Mouse (Mus musculus) neural tube, embryonic 14.5 days (tissue): ENCODE measurements around the gene Rab17. TPM values are rescaled to one million over a fixed set of nuclear protein-coding genes. Genes with fewer than 3 reads are reported as not detected.

ENCODE experiments used
- ATAC-seq: fragments of 200-750 bp; cut with Nextera tagmentation; 2 replicates; pipeline ENCODE4 v1.8.0; 2017; ENCODE audit warnings: low read depth, mild to moderate bottlenecking, moderate TSS enrichment, moderate library complexity
- H3K27ac ChIP-seq: fragments of 300-500 bp; sonication (generic); 2 replicates; pipeline ENCODE4 v1.5.1; 2014; ENCODE audit warnings: low read depth, mild to moderate bottlenecking, control low read depth, low read length, moderate library complexity, mixed read lengths
- H3K27me3 ChIP-seq: fragments of 300-500 bp; sonication (generic); 2 replicates; pipeline ENCODE4 v1.6.1; 2014; ENCODE audit warnings: low read length; ENCODE audit not compliant: control insufficient read depth, insufficient read depth
- H3K36me3 ChIP-seq: fragments of 300-500 bp; sonication (generic); 2 replicates; pipeline ENCODE4 v1.6.1; 2014; ENCODE audit warnings: low read length, mixed read lengths; ENCODE audit not compliant: control insufficient read depth, insufficient read depth
- H3K4me1 ChIP-seq: fragments of 300-500 bp; sonication (generic); 2 replicates; pipeline ENCODE4 v1.6.1; 2014; ENCODE audit warnings: low read length; ENCODE audit not compliant: control insufficient read depth, insufficient read depth
- H3K4me2 ChIP-seq: fragments of 300-500 bp; sonication (generic); 2 replicates; pipeline ENCODE4 v1.6.1; 2014; ENCODE audit warnings: mild to moderate bottlenecking, low read depth, low read length, control low read depth
- H3K4me3 ChIP-seq: fragments of 300-500 bp; sonication (generic); 2 replicates; pipeline ENCODE4 v1.5.1; 2014; ENCODE audit warnings: low read depth, low read length, control low read depth, mixed read lengths
- H3K9ac ChIP-seq: fragments of 300-500 bp; sonication (generic); replicated peaks from 2 replicates; pipeline ENCODE4 v1.6.1; 2014; ENCODE audit warnings: low read depth, mild to moderate bottlenecking, control low read depth, low read length, mixed read lengths
- H3K9me3 ChIP-seq: fragments of 300-500 bp; sonication (generic); 2 replicates; pipeline ENCODE4 v1.6.1; 2016; ENCODE audit warnings: low read length; ENCODE audit not compliant: control insufficient read depth
- WGBS: fragments of 180-500 bp; shearing (Covaris S2); extraction: QIAGEN DNeasy Blood & Tissue Kit; methylation state at CpG from one replicate; pipeline ENCODE4 v1.1.7; 2014; 5-methylcytosine and 5-hydroxymethylcytosine counted together
- polyA plus RNA-seq: library from polyadenylated mRNA; unstranded; fragments of >200 nt; fragmentation: Nextera tagmentation; extraction: Ambion mirVana; gene quantifications from 2 replicates; pipeline ENCODE4 v1.2.1, GENCODE M21; 2014

Rab17 gene
- polyA plus RNA-seq, 1 experiment from 2014 or later = 0.13 TPM

GRCm38 (mm10) chr1:90933001-90933400 is 36.5 kb downstream of the Rab17 start:
- no peaks in the 10 kb centered on the region for H3K36me3 ChIP-seq
- H3K4me1 ChIP-seq = peaks cover 3% of the 10 kb centered on the region; the same call in 1 of the 2 replicates
- 0 out of 2 replicates have a peak, but pooled peaks cover 1% of the 10 kb centered on the region for H3K27me3 ChIP-seq
- H3K4me3 ChIP-seq = no peak overlapping the region
- H3K27ac ChIP-seq = no peak overlapping the region
- WGBS = 78% methylated on average over 5 of the region's 5 CpGs
- no peaks in the 10 kb centered on the region for H3K9me3 ChIP-seq
- ATAC-seq = no peak
- no peak overlapping the region for H3K9ac ChIP-seq
- H3K4me2 ChIP-seq = no peak overlapping the region

GRCm38 (mm10) chr1:90928575-90928934 is 40.9 kb downstream of the Rab17 start:
- Histone ChIP-seq H3K4me1 (peaks cover 4% of the 10 kb centered on the region; the same call in 1 of the 2 replicates), H3K27ac (no peak overlapping the region), H3K9me3 (no peaks in the 10 kb centered on the region), H3K27me3 (0 out of 2 replicates have a peak, but pooled peaks cover 3% of the 10 kb centered on the region), H3K36me3 (no peaks in the 10 kb centered on the region), H3K9ac (no peak overlapping the region), H3K4me2 (peak overlapping the region; percentile 29; the same call in 1 of the 2 replicates), H3K4me3 (no peak overlapping the region)
- WGBS = 4% methylated on average over 6 of the region's 6 CpGs
- ATAC-seq = 0 out of 2 replicates have a peak, but pooled peaks have one; percentile 44

GRCm38 (mm10) chr1:90927929-90928574 is 41.4 kb downstream of the Rab17 start:
- Histone ChIP-seq H3K36me3 (no peaks in the 10 kb centered on the region), H3K4me1 (peaks cover 4% of the 10 kb centered on the region; the same call in 1 of the 2 replicates), H3K27ac (no peak overlapping the region), H3K4me3 (no peak overlapping the region), H3K9ac (no peak overlapping the region), H3K27me3 (0 out of 2 replicates have a peak, but pooled peaks cover 3% of the 10 kb centered on the region), H3K4me2 (peak overlapping the region; percentile 29; the same call in 1 of the 2 replicates), H3K9me3 (no peaks in the 10 kb centered on the region)
- 1% methylated on average over 23 of the region's 23 CpGs for WGBS
- ATAC-seq = peak; percentile 44; the same call in 1 of the 2 replicates

- 54% methylated on average over 15 of the region's 15 CpGs for WGBS
- H3K27me3 ChIP-seq = 0 out of 2 replicates have a peak, but pooled peaks cover 3% of the 10 kb centered on the region
- ATAC-seq = no peak
These were observed 42.2 kb downstream of the Rab17 start for GRCm38 (mm10) chr1:90927308-90927707.

GRCm38 (mm10) chr1:90926030-90926429 is 43.4 kb downstream of the Rab17 start:
- Histone ChIP-seq H3K36me3 (no peaks in the 10 kb centered on the region), H3K9me3 (no peaks in the 10 kb centered on the region), H3K4me1 (peaks cover 4% of the 10 kb centered on the region; the same call in 1 of the 2 replicates), H3K4me3 (no peak overlapping the region), H3K27ac (no peak overlapping the region), H3K9ac (no peak overlapping the region), H3K4me2 (no peak overlapping the region), H3K27me3 (0 out of 2 replicates have a peak, but pooled peaks cover 3% of the 10 kb centered on the region)
- WGBS = 75% methylated on average over 4 of the region's 4 CpGs
- no peak for ATAC-seq

More at GRCm38 (mm10) chr1:90927308-90927707, 42.2 kb downstream of the Rab17 start:
- H3K4me2 ChIP-seq = no peak overlapping the region
- no peaks in the 10 kb centered on the region for H3K36me3 ChIP-seq
- H3K27ac ChIP-seq = no peak overlapping the region
- H3K4me1 ChIP-seq = peaks cover 4% of the 10 kb centered on the region; the same call in 1 of the 2 replicates
- no peak overlapping the region for H3K9ac ChIP-seq
- H3K4me3 ChIP-seq = no peak overlapping the region
- no peaks in the 10 kb centered on the region for H3K9me3 ChIP-seq

GRCm38 (mm10) chr1:90921687-90922086 is 47.8 kb downstream of the Rab17 start:
- ATAC-seq = no peak
- Histone ChIP-seq H3K4me2 (no peak overlapping the region), H3K9ac (no peak overlapping the region), H3K9me3 (0 out of 2 replicates have a peak, but pooled peaks cover 3% of the 10 kb centered on the region), H3K4me1 (no peaks in the 10 kb centered on the region), H3K27ac (no peak overlapping the region), H3K27me3 (no peaks in the 10 kb centered on the region), H3K4me3 (no peak overlapping the region), H3K36me3 (no peaks in the 10 kb centered on the region)
- WGBS = 90% methylated on average over 9 of the region's 9 CpGs

GRCm38 (mm10) chr1:90917509-90917908 is 52.0 kb downstream of the Rab17 start:
- WGBS = 67% methylated on average over 6 of the region's 6 CpGs
- no peak overlapping the region for H3K4me3 ChIP-seq

GRCm38 (mm10) chr1:90914948-90915569 is 54.4 kb downstream of the Rab17 start, which contains the start of gene Mlph:
TSS of gene Mlph (plus strand) at chr1:90915085.
- Histone ChIP-seq H3K4me1 (peaks cover 4% of the 10 kb centered on the region; the same call in 1 of the 2 replicates), H3K4me2 (peak within 1 kb of the TSS; percentile 12; the same call in 1 of the 2 replicates), H3K27me3 (no peaks in the 10 kb centered on the region), H3K36me3 (no peaks in the 10 kb centered on the region), H3K4me3 (no peak within 1 kb of the TSS), H3K9me3 (0 out of 2 replicates have a peak, but pooled peaks cover 3% of the 10 kb centered on the region), H3K9ac (no peak within 1 kb of the TSS), H3K27ac (no peak within 1 kb of the TSS)
- no peak for ATAC-seq
- 10% methylated on average over 18 of the region's 18 CpGs for WGBS

More at GRCm38 (mm10) chr1:90917509-90917908, 52.0 kb downstream of the Rab17 start:
- Histone ChIP-seq H3K36me3 (no peaks in the 10 kb centered on the region), H3K4me2 (no peak overlapping the region), H3K4me1 (peaks cover 4% of the 10 kb centered on the region; the same call in 1 of the 2 replicates), H3K27ac (no peak overlapping the region), H3K9me3 (0 out of 2 replicates have a peak, but pooled peaks cover 3% of the 10 kb centered on the region), H3K27me3 (no peaks in the 10 kb centered on the region), H3K9ac (no peak overlapping the region)
- no peak for ATAC-seq

GRCm38 (mm10) chr1:90913231-90913630 is 56.2 kb downstream of the Rab17 start:
- ATAC-seq = no peak
- 71% methylated on average over 6 of the region's 6 CpGs for WGBS

More at GRCm38 (mm10) chr1:90913231-90913630, 56.2 kb downstream of the Rab17 start:
- Histone ChIP-seq H3K9ac (no peak overlapping the region), H3K4me2 (no peak overlapping the region), H3K27me3 (no peaks in the 10 kb centered on the region), H3K9me3 (no peaks in the 10 kb centered on the region), H3K27ac (no peak overlapping the region), H3K36me3 (no peaks in the 10 kb centered on the region), H3K4me3 (no peak overlapping the region), H3K4me1 (peaks cover 4% of the 10 kb centered on the region; the same call in 1 of the 2 replicates)
